Mouse (Mus musculus) heart, embryonic 12.5 days (tissue): ENCODE data around the gene Ntan1. TPM values are rescaled to one million over a fixed set of nuclear protein-coding genes. Genes with fewer than 3 reads are reported as not detected.

Experiments
- ATAC-seq: fragments of 200-750 bp; cut with Nextera tagmentation; 2 replicates; pipeline ENCODE4 v1.8.0; 2017; ENCODE audit warnings: moderate TSS enrichment, moderate library complexity; ENCODE audit not compliant: insufficient number of reproducible peaks, low FRiP score
- H3K27ac ChIP-seq: fragments of 300-500 bp; sonication (generic); 2 replicates; pipeline ENCODE4 v1.5.1; 2016; ENCODE audit warnings: mild to moderate bottlenecking, moderate library complexity; ENCODE audit not compliant: poor library complexity, severe bottlenecking
- H3K27me3 ChIP-seq: fragments of 300-500 bp; sonication (generic); replicated peaks from 2 replicates; pipeline ENCODE4 v1.6.1; 2016; ENCODE audit warnings: mild to moderate bottlenecking, moderate library complexity
- H3K36me3 ChIP-seq: fragments of 300-500 bp; sonication (generic); 2 replicates; pipeline ENCODE4 v1.6.1; 2016; ENCODE audit warnings: mild to moderate bottlenecking, moderate library complexity
- H3K4me1 ChIP-seq: fragments of 300-500 bp; sonication (generic); replicated peaks from 2 replicates; pipeline ENCODE4 v1.6.1; 2016; ENCODE audit warnings: mild to moderate bottlenecking
- H3K4me2 ChIP-seq: fragments of 300-500 bp; sonication (generic); 2 replicates; pipeline ENCODE4 v1.6.1; 2016; ENCODE audit warnings: mild to moderate bottlenecking, moderate library complexity
- H3K4me3 ChIP-seq: fragments of 300-500 bp; sonication (generic); 2 replicates; pipeline ENCODE4 v1.5.1; 2016; ENCODE audit warnings: mild to moderate bottlenecking
- H3K9ac ChIP-seq: fragments of 300-500 bp; sonication (generic); 2 replicates; pipeline ENCODE4 v1.6.1; 2016; ENCODE audit warnings: mild to moderate bottlenecking, moderate library complexity
- H3K9me3 ChIP-seq: fragments of 300-500 bp; sonication (generic); replicated peaks from 2 replicates; pipeline ENCODE4 v1.6.1; 2016; ENCODE audit warnings: mild to moderate bottlenecking, moderate library complexity
- WGBS: fragments of 180-500 bp; shearing (Covaris S2); methylation state at CpG from one replicate; pipeline ENCODE4 v1.1.7; 2016; 5-methylcytosine and 5-hydroxymethylcytosine counted together
- polyA plus RNA-seq: library from polyadenylated mRNA; unstranded; fragments of >200 nt; fragmentation: Nextera tagmentation; extraction: Ambion mirVana; gene quantifications from 2 replicates; pipeline ENCODE4 v1.2.1, GENCODE M21; 2016

Gene Ntan1
- polyA plus RNA-seq, 1 experiment from 2014 or later = 144 TPM

- H3K4me1 ChIP-seq = no peaks in the 10 kb centered on the region
- H3K9ac ChIP-seq = no peak overlapping the region
- H3K27me3 ChIP-seq = no peaks in the 10 kb centered on the region
- H3K27ac ChIP-seq = no peak overlapping the region
- no peaks in the 10 kb centered on the region for H3K9me3 ChIP-seq
- no peak overlapping the region for H3K4me2 ChIP-seq
- no peak overlapping the region for H3K4me3 ChIP-seq
- H3K36me3 ChIP-seq = peaks cover 86% of the 10 kb centered on the region
- ATAC-seq = no peak
- WGBS = 79% methylated on average over 5 of the region's 5 CpGs
These were observed 14.0 kb upstream of the Ntan1 start for GRCm38 (mm10) chr16:13804666-13805065.

GRCm38 (mm10) chr16:13807616-13808015 is 11.0 kb upstream of the Ntan1 start:
- Histone ChIP-seq H3K4me1 (no peaks in the 10 kb centered on the region), H3K27me3 (no peaks in the 10 kb centered on the region), H3K4me3 (no peak overlapping the region), H3K27ac (no peak overlapping the region), H3K36me3 (peaks cover 91% of the 10 kb centered on the region), H3K9ac (no peak overlapping the region), H3K4me2 (no peak overlapping the region), H3K9me3 (no peaks in the 10 kb centered on the region)
- no peak for ATAC-seq
- WGBS = 93% methylated on average over 4 of the region's 4 CpGs

GRCm38 (mm10) chr16:13808410-13808809 is 10.2 kb upstream of the Ntan1 start:
- H3K9ac ChIP-seq = no peak overlapping the region
- H3K27me3 ChIP-seq = no peaks in the 10 kb centered on the region
- no peak overlapping the region for H3K4me3 ChIP-seq
- no peak for ATAC-seq
- H3K9me3 ChIP-seq = no peaks in the 10 kb centered on the region
- WGBS = 86% methylated on average over 7 of the region's 7 CpGs
- H3K36me3 ChIP-seq = peaks cover 94% of the 10 kb centered on the region
- H3K27ac ChIP-seq = no peak overlapping the region
- no peaks in the 10 kb centered on the region for H3K4me1 ChIP-seq
- H3K4me2 ChIP-seq = no peak overlapping the region

- no peak for ATAC-seq
- no peaks in the 10 kb centered on the region for H3K9me3 ChIP-seq
- H3K4me2 ChIP-seq = no peak overlapping the region
- H3K27me3 ChIP-seq = no peaks in the 10 kb centered on the region
- no peak overlapping the region for H3K9ac ChIP-seq
- H3K4me3 ChIP-seq = no peak overlapping the region
- H3K36me3 ChIP-seq = peaks cover 85% of the 10 kb centered on the region
- WGBS = 86% methylated on average over 6 of the region's 6 CpGs
- H3K27ac ChIP-seq = no peak overlapping the region
- H3K4me1 ChIP-seq = no peaks in the 10 kb centered on the region
These were observed 6.5 kb upstream of the Ntan1 start for GRCm38 (mm10) chr16:13812152-13812551.

GRCm38 (mm10) chr16:13813200-13813599 is 5.4 kb upstream of the Ntan1 start:
- Histone ChIP-seq H3K27ac (no peak overlapping the region), H3K4me3 (no peak overlapping the region), H3K4me2 (no peak overlapping the region), H3K9ac (no peak overlapping the region), H3K36me3 (peaks cover 79% of the 10 kb centered on the region), H3K9me3 (no peaks in the 10 kb centered on the region), H3K4me1 (peaks cover 3% of the 10 kb centered on the region; the same call in 1 of the 2 replicates), H3K27me3 (no peaks in the 10 kb centered on the region)
- 96% methylated on average over 3 of the region's 3 CpGs for WGBS
- no peak for ATAC-seq

GRCm38 (mm10) chr16:13819394-13819743 is 724 bp downstream of the Ntan1 start:
- ATAC-seq = peak; percentile 60
- peak overlapping the region; percentile 91 for H3K27ac ChIP-seq
- H3K9me3 ChIP-seq = no peaks in the 10 kb centered on the region
- peaks cover 26% of the 10 kb centered on the region for H3K36me3 ChIP-seq
- H3K27me3 ChIP-seq = no peaks in the 10 kb centered on the region
- under 1% methylated on average over 36 of the region's 36 CpGs for WGBS
- peaks cover 28% of the 10 kb centered on the region for H3K4me1 ChIP-seq
- peak overlapping the region; percentile 90 for H3K9ac ChIP-seq
- peak overlapping the region; percentile 87 for H3K4me2 ChIP-seq
- peak overlapping the region; percentile 84 for H3K4me3 ChIP-seq

- no peaks in the 10 kb centered on the region for H3K27me3 ChIP-seq
- no peaks in the 10 kb centered on the region for H3K9me3 ChIP-seq
- 0 out of 2 replicates have a peak, but pooled peaks have one; percentile 0 for ATAC-seq
- H3K4me3 ChIP-seq = peak overlapping the region; percentile 84
- 30% methylated on average over 12 of the region's 12 CpGs for WGBS
- peak overlapping the region; percentile 90 for H3K9ac ChIP-seq
- peaks cover 28% of the 10 kb centered on the region for H3K4me1 ChIP-seq
- H3K36me3 ChIP-seq = peaks cover 26% of the 10 kb centered on the region
- peak overlapping the region; percentile 91 for H3K27ac ChIP-seq
- H3K4me2 ChIP-seq = peak overlapping the region; percentile 87
These were observed 1.3 kb downstream of the Ntan1 start for GRCm38 (mm10) chr16:13819806-13820500.

- Histone ChIP-seq H3K27me3 (no peaks in the 10 kb centered on the region), H3K9ac (no peak overlapping the region), H3K4me2 (peak overlapping the region; percentile 87), H3K36me3 (peaks cover 19% of the 10 kb centered on the region), H3K4me3 (no peak overlapping the region; the same call in 1 of the 2 replicates), H3K27ac (no peak overlapping the region), H3K4me1 (peaks cover 33% of the 10 kb centered on the region), H3K9me3 (no peaks in the 10 kb centered on the region)
- 93% methylated on average over 5 of the region's 5 CpGs for WGBS
- ATAC-seq = no peak
These were observed 2.1 kb downstream of the Ntan1 start for GRCm38 (mm10) chr16:13820771-13821170.

GRCm38 (mm10) chr16:13825781-13826490 is 7.3 kb downstream of the Ntan1 start:
- 66% methylated on average over 7 of the region's 7 CpGs for WGBS
- Histone ChIP-seq H3K27ac (no peak overlapping the region), H3K27me3 (no peaks in the 10 kb centered on the region), H3K4me1 (peaks cover 25% of the 10 kb centered on the region), H3K9me3 (no peaks in the 10 kb centered on the region), H3K4me3 (no peak overlapping the region), H3K36me3 (peaks cover 46% of the 10 kb centered on the region), H3K9ac (no peak overlapping the region), H3K4me2 (no peak overlapping the region)
- ATAC-seq = no peak

GRCm38 (mm10) chr16:13826511-13826910 is 7.9 kb downstream of the Ntan1 start:
- ATAC-seq = no peak
- no peak overlapping the region for H3K9ac ChIP-seq
- H3K27me3 ChIP-seq = no peaks in the 10 kb centered on the region
- H3K27ac ChIP-seq = no peak overlapping the region
- 73% methylated on average over 4 of the region's 4 CpGs for WGBS
- H3K4me1 ChIP-seq = peaks cover 24% of the 10 kb centered on the region
- H3K9me3 ChIP-seq = no peaks in the 10 kb centered on the region
- no peak overlapping the region for H3K4me2 ChIP-seq
- no peak overlapping the region for H3K4me3 ChIP-seq
- H3K36me3 ChIP-seq = peaks cover 48% of the 10 kb centered on the region

- H3K36me3 ChIP-seq = peaks cover 78% of the 10 kb centered on the region
These were observed 11.8 kb downstream of the Ntan1 start for GRCm38 (mm10) chr16:13830444-13830843.

More at GRCm38 (mm10) chr16:13830444-13830843, 11.8 kb downstream of the Ntan1 start:
- Histone ChIP-seq H3K4me3 (no peak overlapping the region), H3K27ac (no peak overlapping the region), H3K9ac (no peak overlapping the region), H3K4me2 (no peak overlapping the region), H3K9me3 (no peaks in the 10 kb centered on the region), H3K27me3 (no peaks in the 10 kb centered on the region), H3K4me1 (peaks cover 11% of the 10 kb centered on the region)
- no peak for ATAC-seq
- WGBS = 91% methylated on average over 10 of the region's 10 CpGs
